Mouse (Mus musculus) limb, embryonic 14.5 days (tissue): ENCODE measurements around the gene B3gnt3. TPM values are rescaled to one million over a fixed set of nuclear protein-coding genes. Genes with fewer than 3 reads are reported as not detected.
"Not testable (repeated sequence)": the region's sequence is repeated elsewhere in the genome, so short reads cannot be mapped to it uniquely, and the experiment has no call there.

Experiments used
- ATAC-seq: fragments of 200-750 bp; cut with Nextera tagmentation; 2 replicates; pipeline ENCODE4 v1.8.0; 2017; ENCODE audit warnings: low read depth, moderate number of reproducible peaks, moderate TSS enrichment; ENCODE audit not compliant: low FRiP score
- DNase-seq: peaks from one replicate; pipeline ENCODE4 v3.0.0-alpha.2; 2015; ENCODE audit warnings: low spot score
- H3K27ac ChIP-seq: fragments of 300-500 bp; sonication (generic); replicated peaks from 2 replicates; pipeline ENCODE4 v1.5.1; 2014; ENCODE audit warnings: low read depth, mild to moderate bottlenecking, low read length, moderate library complexity, mixed read lengths
- H3K27me3 ChIP-seq: fragments of 300-500 bp; sonication (generic); 2 replicates; pipeline ENCODE4 v1.6.1; 2014; ENCODE audit warnings: low read length, mixed read lengths; ENCODE audit not compliant: control insufficient read depth, insufficient read depth
- H3K36me3 ChIP-seq: fragments of 300-500 bp; sonication (generic); 2 replicates; pipeline ENCODE4 v1.6.1; 2014; ENCODE audit warnings: mild to moderate bottlenecking, low read length, moderate library complexity, mixed read lengths; ENCODE audit not compliant: control insufficient read depth, insufficient read depth
- H3K4me1 ChIP-seq: fragments of 300-500 bp; sonication (generic); 2 replicates; pipeline ENCODE4 v1.6.1; 2014; ENCODE audit warnings: antibody characterized with exemption, low read length, mixed read lengths; ENCODE audit not compliant: control insufficient read depth, insufficient read depth
- H3K4me2 ChIP-seq: fragments of 300-500 bp; sonication (generic); replicated peaks from 2 replicates; pipeline ENCODE4 v1.6.1; 2014; ENCODE audit warnings: low read depth, mild to moderate bottlenecking, low read length, moderate library complexity; ENCODE audit not compliant: severe bottlenecking
- H3K4me3 ChIP-seq: fragments of 300-500 bp; sonication (generic); replicated peaks from 2 replicates; pipeline ENCODE4 v1.5.1; 2014; ENCODE audit warnings: low read length
- H3K9ac ChIP-seq: fragments of 300-500 bp; sonication (generic); 2 replicates; pipeline ENCODE4 v1.6.1; 2014; ENCODE audit warnings: mild to moderate bottlenecking, low read depth, low read length, moderate library complexity; ENCODE audit not compliant: severe bottlenecking
- H3K9me3 ChIP-seq: fragments of 300-500 bp; sonication (generic); 2 replicates; pipeline ENCODE4 v1.6.1; 2016; ENCODE audit warnings: low read length; ENCODE audit not compliant: control insufficient read depth
- POLR2A ChIP-seq: fragments of 200-500 bp; IDR thresholded peaks from 2 replicates; pipeline ENCODE4 v1.8.0; 2012; ENCODE audit warnings: inconsistent platforms, mild to moderate bottlenecking, moderate library complexity, borderline replicate concordance; ENCODE audit not compliant: insufficient read depth, insufficient read length; ENCODE audit errors: extremely low read depth
- WGBS: fragments of 180-500 bp; shearing (Covaris S2); extraction: QIAGEN DNeasy Blood & Tissue Kit; methylation state at CpG from one replicate; pipeline ENCODE4 v1.1.7; 2014; 5-methylcytosine and 5-hydroxymethylcytosine counted together
- polyA plus RNA-seq, 2 experiments: library from polyadenylated mRNA; depleted of rRNA in 1 of 2; stranded (reverse) in 1 of 2; unstranded in 1 of 2; fragments of >200 nt; fragmentation: Nextera tagmentation in 1 of 2; extraction: Ambion mirVana in 1 of 2; gene quantifications; 2 replicates each; pipeline versions ENCODE4 v1.2.1 to v1.2.3; 2012 to 2014

The B3gnt3 gene
- polyA plus RNA-seq, 2 experiments: 0.67 to 1.1 TPM

DNA sequence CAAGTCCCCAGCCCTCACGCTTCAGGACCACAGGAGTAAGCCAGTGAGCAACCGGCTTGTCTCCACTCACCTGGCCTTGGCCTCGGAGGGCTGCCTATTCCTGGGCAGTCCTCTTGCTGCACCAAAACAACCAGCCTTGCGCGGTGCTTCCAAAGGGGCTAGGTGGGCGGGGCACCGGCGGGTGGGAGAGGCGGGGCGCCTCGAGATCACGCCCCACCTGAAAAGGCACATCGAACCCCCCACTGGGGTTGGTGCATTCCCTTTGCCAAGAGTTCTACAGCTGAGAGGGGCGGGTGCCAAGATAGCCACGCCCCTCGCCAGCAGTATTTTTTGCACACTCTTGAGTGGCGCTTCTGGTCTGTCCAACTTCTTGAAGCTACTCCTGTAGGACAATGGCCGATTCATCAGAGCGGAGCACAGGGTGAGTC lies 40.1 kb upstream of the B3gnt3 start:
- no peaks in the 10 kb centered on the region for H3K27me3 ChIP-seq
- ATAC-seq (no peak; the same call in none of the 2 replicates), DNase-seq (no peak)
- peak overlapping the region; percentile 39 for H3K4me2 ChIP-seq
- H3K9ac ChIP-seq: no peak overlapping the region
- no peaks in the 10 kb centered on the region for H3K36me3 ChIP-seq
- H3K4me3 ChIP-seq: no peak overlapping the region
- H3K9me3 ChIP-seq: no peaks in the 10 kb centered on the region
- TF ChIP-seq POLR2A: no peak
- WGBS: 6% methylated on average over 19 of the region's 19 CpGs
- no peak overlapping the region for H3K27ac ChIP-seq
- H3K4me1 ChIP-seq: no peaks in the 10 kb centered on the region

DNA sequence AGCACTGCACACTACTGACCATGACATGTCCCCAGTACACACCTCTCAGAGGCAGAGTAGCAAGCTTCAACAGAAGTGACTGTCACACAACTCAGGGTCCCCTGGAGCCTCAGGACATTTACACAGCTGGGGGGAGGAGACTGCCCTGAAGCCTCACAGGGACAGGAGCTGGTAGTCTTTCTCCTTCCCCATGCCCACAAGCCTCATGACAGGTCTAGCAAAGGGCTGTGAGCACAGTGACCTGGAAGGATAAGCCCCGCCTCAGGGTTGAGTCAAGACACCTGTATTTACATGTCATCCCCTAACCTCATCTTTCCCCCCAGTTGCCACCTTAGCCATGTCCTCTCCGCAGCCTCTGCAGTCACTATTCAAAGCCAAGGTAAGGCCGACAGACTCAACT lies 39.6 kb upstream of the B3gnt3 start:
- no peak overlapping the region for H3K4me3 ChIP-seq
- ATAC-seq (no peak), DNase-seq (no peak)
- no peaks in the 10 kb centered on the region for H3K4me1 ChIP-seq
- no peaks in the 10 kb centered on the region for H3K9me3 ChIP-seq
- H3K27me3 ChIP-seq: no peaks in the 10 kb centered on the region
- no peaks in the 10 kb centered on the region for H3K36me3 ChIP-seq
- TF ChIP-seq POLR2A: no peak
- no peak overlapping the region for H3K27ac ChIP-seq
- H3K9ac ChIP-seq: no peak overlapping the region
- 13% methylated on average over 3 of the region's 3 CpGs for WGBS
- H3K4me2 ChIP-seq: peak overlapping the region; percentile 39

DNA sequence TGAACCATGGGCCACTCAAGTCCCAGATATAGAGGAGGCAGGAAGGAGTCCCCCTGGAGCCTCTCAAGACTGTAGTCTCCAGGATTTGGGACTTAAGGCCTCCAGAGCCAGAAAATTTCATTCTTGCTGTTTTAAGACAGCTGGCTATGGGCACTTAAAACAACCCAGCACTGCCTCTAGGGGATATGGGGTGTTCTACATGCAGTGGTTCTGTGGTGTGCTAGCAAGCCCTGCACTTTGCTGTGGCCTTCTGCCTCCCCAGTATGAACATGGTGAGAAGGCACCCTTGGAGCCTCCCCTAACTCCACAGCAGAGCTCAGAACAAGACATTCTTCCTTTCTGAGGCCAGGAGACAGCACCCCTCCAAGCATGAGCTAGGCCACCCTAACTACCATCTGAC lies 36.7 kb upstream of the B3gnt3 start:
- H3K36me3 ChIP-seq, ATAC-seq, H3K9me3 ChIP-seq, DNase-seq, H3K9ac ChIP-seq, H3K4me2 ChIP-seq, H3K27me3 ChIP-seq, H3K27ac ChIP-seq, H3K4me3 ChIP-seq, H3K4me1 ChIP-seq: not testable (repeated sequence)

DNA sequence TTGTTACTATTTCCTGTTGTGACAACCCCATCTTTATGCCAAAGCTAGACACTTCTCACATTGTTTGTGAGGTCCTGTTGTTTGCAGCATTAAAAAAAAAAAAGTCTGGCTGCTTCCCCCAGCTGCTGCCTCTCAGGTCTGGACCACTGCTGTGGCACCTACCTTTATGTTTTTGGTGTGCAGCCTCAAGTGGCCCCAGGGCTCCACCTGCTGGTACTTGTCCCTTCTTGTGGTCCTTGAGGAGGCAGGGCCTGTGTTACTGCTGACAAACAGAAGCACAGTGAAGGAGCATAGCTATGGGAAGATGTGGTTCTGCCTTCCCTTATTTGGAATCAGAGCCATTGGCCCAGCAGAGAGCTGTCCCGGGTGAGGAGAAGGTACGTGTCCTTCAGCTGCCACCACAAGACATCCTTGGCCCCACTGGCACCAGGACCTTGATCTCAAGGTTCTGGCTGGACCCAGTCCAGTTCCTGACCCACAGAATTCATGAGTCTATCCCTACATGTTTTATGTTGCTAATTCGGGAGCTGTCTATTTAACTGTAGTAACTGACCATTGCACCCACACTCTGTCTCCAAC lies 30.2 kb upstream of the B3gnt3 start:
- Histone ChIP-seq H3K4me2 (no peak overlapping the region), H3K27ac (no peak overlapping the region), H3K9me3 (no peaks in the 10 kb centered on the region), H3K4me1 (0 out of 2 replicates have a peak, but pooled peaks cover 7% of the 10 kb centered on the region), H3K4me3 (no peak overlapping the region), H3K9ac (no peak overlapping the region), H3K27me3 (no peaks in the 10 kb centered on the region), H3K36me3 (no peaks in the 10 kb centered on the region)
- DNase-seq (no peak), ATAC-seq (no peak)
- 60% methylated on average over 3 of the region's 3 CpGs for WGBS
- no peak for TF ChIP-seq POLR2A

DNA sequence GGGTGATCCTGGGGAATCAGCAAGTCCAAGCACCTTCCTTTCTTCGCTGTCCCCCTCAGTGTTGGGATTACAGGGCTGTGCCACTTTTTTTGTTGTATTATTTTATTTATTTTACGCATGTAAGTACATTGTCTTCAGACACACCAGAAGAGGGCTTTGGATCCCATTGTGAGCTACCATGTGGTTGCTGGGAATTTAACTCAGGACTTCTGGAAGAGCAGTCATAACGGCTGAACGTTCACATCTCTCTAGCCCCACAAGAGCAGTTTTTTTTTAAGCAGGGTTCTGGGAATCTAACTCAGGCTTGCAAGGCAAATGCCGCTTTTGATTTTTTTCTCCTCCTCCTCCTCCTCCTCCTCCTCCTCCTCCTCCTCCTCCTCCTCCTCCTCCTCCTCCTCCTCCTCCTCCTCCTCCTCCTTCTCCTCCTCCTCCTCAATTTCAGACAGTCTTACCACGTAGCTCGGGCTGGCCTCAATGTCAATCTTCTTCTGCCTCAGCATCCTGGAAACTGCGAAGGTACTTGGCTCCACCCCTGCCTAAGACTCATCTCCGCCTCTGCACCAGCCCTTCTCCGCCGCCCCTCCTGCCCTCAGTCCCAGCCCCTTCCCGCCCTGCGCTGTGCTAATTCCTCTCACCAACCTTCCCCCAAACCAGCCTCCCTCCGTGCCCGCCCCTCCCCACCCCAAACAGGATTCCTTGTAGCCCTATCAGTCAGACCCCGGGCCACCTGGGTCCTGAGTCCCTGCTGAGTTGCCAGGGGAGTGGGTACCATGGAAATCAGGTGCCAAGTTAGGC lies 27.4 kb upstream of the B3gnt3 start:
- H3K4me1 ChIP-seq: peaks cover 13% of the 10 kb centered on the region; the same call in 1 of the 2 replicates
- TF ChIP-seq POLR2A: no peak
- peak overlapping the region; percentile 27 for H3K4me3 ChIP-seq
- no peaks in the 10 kb centered on the region for H3K36me3 ChIP-seq
- H3K9ac ChIP-seq: peak overlapping the region; percentile 16; the same call in 1 of the 2 replicates
- H3K4me2 ChIP-seq: peak overlapping the region; percentile 50
- DNase-seq: no peak
- H3K27me3 ChIP-seq: peaks cover 22% of the 10 kb centered on the region
- ATAC-seq: no peak
- 4% methylated on average over 16 of the region's 16 CpGs for WGBS
- H3K9me3 ChIP-seq: no peaks in the 10 kb centered on the region
- no peak overlapping the region for H3K27ac ChIP-seq
